Mouse (Mus musculus) limb, embryonic 15.5 days (tissue): Measurements from ENCODE around the gene Glb1l3. TPM values are rescaled to one million over a fixed set of nuclear protein-coding genes. Genes with fewer than 3 reads are reported as not detected.
"Not testable (repeated sequence)": the region's sequence is repeated elsewhere in the genome, so short reads cannot be mapped to it uniquely, and the experiment has no call there.

ENCODE experiments used
- ATAC-seq: fragments of 200-750 bp; cut with Nextera tagmentation; 2 replicates; pipeline ENCODE4 v1.8.0; 2017; ENCODE audit warnings: low read depth, moderate TSS enrichment; ENCODE audit not compliant: insufficient number of reproducible peaks, low FRiP score, low TSS enrichment
- H3K27ac ChIP-seq: fragments of 300-500 bp; sonication (generic); 2 replicates; pipeline ENCODE4 v1.5.1; 2015; ENCODE audit warnings: moderate library complexity, mild to moderate bottlenecking, inconsistent platforms
- H3K27me3 ChIP-seq: fragments of 300-500 bp; sonication (generic); 2 replicates; pipeline ENCODE4 v1.6.1; 2015; ENCODE audit warnings: inconsistent platforms
- H3K36me3 ChIP-seq: fragments of 300-500 bp; sonication (generic); 2 replicates; pipeline ENCODE4 v1.6.1; 2015; ENCODE audit warnings: inconsistent platforms
- H3K4me1 ChIP-seq: fragments of 300-500 bp; sonication (generic); 2 replicates; pipeline ENCODE4 v1.6.1; 2015; ENCODE audit warnings: inconsistent platforms
- H3K4me2 ChIP-seq: fragments of 300-500 bp; sonication (generic); 2 replicates; pipeline ENCODE4 v1.6.1; 2015; ENCODE audit warnings: mild to moderate bottlenecking, inconsistent platforms
- H3K4me3 ChIP-seq: fragments of 300-500 bp; sonication (generic); 2 replicates; pipeline ENCODE4 v1.5.1; 2015; ENCODE audit warnings: mild to moderate bottlenecking, inconsistent platforms
- H3K9ac ChIP-seq: fragments of 300-500 bp; sonication (generic); 2 replicates; pipeline ENCODE4 v1.6.1; 2015; ENCODE audit warnings: inconsistent platforms
- H3K9me3 ChIP-seq: fragments of 300-500 bp; sonication (generic); 2 replicates; pipeline ENCODE4 v1.6.1; 2016; ENCODE audit warnings: inconsistent platforms
- WGBS: fragments of 180-500 bp; shearing (Covaris S2); methylation state at CpG from one replicate; pipeline ENCODE4 v1.1.7; 2015; 5-methylcytosine and 5-hydroxymethylcytosine counted together
- polyA plus RNA-seq: library from polyadenylated mRNA; unstranded; fragments of >200 nt; fragmentation: Nextera tagmentation; extraction: Ambion mirVana; gene quantifications from 2 replicates; pipeline ENCODE4 v1.2.1, GENCODE M21; 2015

Glb1l3 gene
- not detected in 2 replicates for polyA plus RNA-seq

GRCm38 (mm10) chr9:26860751-26861150 is at the start of gene Glb1l3:
Gene Glb1l3 (minus strand): TSS chr9:26860890.
- Histone ChIP-seq H3K36me3 (no peaks in the 10 kb centered on the region), H3K4me3 (no peak within 1 kb of the TSS), H3K27me3 (no peaks in the 10 kb centered on the region), H3K27ac (no peak within 1 kb of the TSS), H3K4me2 (no peak within 1 kb of the TSS), H3K4me1 (no peaks in the 10 kb centered on the region), H3K9me3 (no peaks in the 10 kb centered on the region), H3K9ac (no peak within 1 kb of the TSS)
- WGBS: 77% methylated on average over 5 of the region's 5 CpGs
- no peak for ATAC-seq

- 77% methylated on average over 7 of the region's 7 CpGs for WGBS
- not testable (repeated sequence) for ATAC-seq, H3K27ac ChIP-seq, H3K4me2 ChIP-seq, H3K27me3 ChIP-seq, H3K9ac ChIP-seq, H3K9me3 ChIP-seq, H3K36me3 ChIP-seq, H3K4me1 ChIP-seq, H3K4me3 ChIP-seq
These were observed 9.2 kb upstream of the Glb1l3 start for GRCm38 (mm10) chr9:26869856-26870255.

GRCm38 (mm10) chr9:26831089-26831488 is 29.6 kb downstream of the Glb1l3 start:
- Histone ChIP-seq H3K4me2 (no peak overlapping the region), H3K27ac (no peak overlapping the region), H3K27me3 (no peaks in the 10 kb centered on the region), H3K36me3 (no peaks in the 10 kb centered on the region), H3K9ac (no peak overlapping the region), H3K4me1 (no peaks in the 10 kb centered on the region), H3K4me3 (no peak overlapping the region), H3K9me3 (no peaks in the 10 kb centered on the region)
- no peak for ATAC-seq
- WGBS: 80% methylated on average over 3 of the region's 3 CpGs

GRCm38 (mm10) chr9:26819942-26820341 is 40.7 kb downstream of the Glb1l3 start:
- no peaks in the 10 kb centered on the region for H3K4me1 ChIP-seq
- no peak for ATAC-seq
- H3K36me3 ChIP-seq: no peaks in the 10 kb centered on the region
- 71% methylated on average over 1 of the region's 1 CpGs for WGBS
- no peak overlapping the region for H3K27ac ChIP-seq
- H3K4me2 ChIP-seq: no peak overlapping the region
- no peaks in the 10 kb centered on the region for H3K9me3 ChIP-seq
- no peak overlapping the region for H3K4me3 ChIP-seq
- no peaks in the 10 kb centered on the region for H3K27me3 ChIP-seq
- no peak overlapping the region for H3K9ac ChIP-seq

- no peak overlapping the region for H3K4me3 ChIP-seq
- 80% methylated on average over 2 of the region's 2 CpGs for WGBS
- H3K9me3 ChIP-seq: no peaks in the 10 kb centered on the region
- no peak overlapping the region for H3K27ac ChIP-seq
- no peak overlapping the region for H3K4me2 ChIP-seq
- H3K9ac ChIP-seq: no peak overlapping the region
- ATAC-seq: no peak
- no peaks in the 10 kb centered on the region for H3K27me3 ChIP-seq
- H3K4me1 ChIP-seq: peaks cover 11% of the 10 kb centered on the region
- H3K36me3 ChIP-seq: no peaks in the 10 kb centered on the region
These were observed 52.0 kb downstream of the Glb1l3 start for GRCm38 (mm10) chr9:26808735-26809134.

GRCm38 (mm10) chr9:26805935-26806666 is 54.6 kb downstream of the Glb1l3 start, which contains the start of gene Glb1l2:
Gene Glb1l2 (minus strand): TSS chr9:26806468.
- Histone ChIP-seq H3K9me3 (no peaks in the 10 kb centered on the region), H3K36me3 (no peaks in the 10 kb centered on the region), H3K4me3 (peak within 1 kb of the TSS; percentile 49), H3K9ac (peak within 1 kb of the TSS; percentile 42), H3K27ac (0 out of 2 replicates have a peak within 1 kb of the TSS, but pooled peaks have one; percentile 11), H3K27me3 (no peaks in the 10 kb centered on the region), H3K4me2 (peak within 1 kb of the TSS; percentile 89), H3K4me1 (peaks cover 11% of the 10 kb centered on the region)
- ATAC-seq: peak; percentile 100
- under 1% methylated on average over 33 of the region's 33 CpGs for WGBS

GRCm38 (mm10) chr9:26804321-26804720 is 56.4 kb downstream of the Glb1l3 start:
- Histone ChIP-seq H3K4me2 (no peak overlapping the region), H3K36me3 (no peaks in the 10 kb centered on the region), H3K4me1 (peaks cover 11% of the 10 kb centered on the region), H3K9me3 (no peaks in the 10 kb centered on the region), H3K9ac (no peak overlapping the region), H3K27me3 (no peaks in the 10 kb centered on the region), H3K27ac (no peak overlapping the region), H3K4me3 (no peak overlapping the region)
- no peak for ATAC-seq

GRCm38 (mm10) chr9:26800357-26800756 is 60.3 kb downstream of the Glb1l3 start:
- no peak overlapping the region for H3K4me2 ChIP-seq
- H3K27ac ChIP-seq: no peak overlapping the region
- 88% methylated on average over 2 of the region's 2 CpGs for WGBS
- no peaks in the 10 kb centered on the region for H3K4me1 ChIP-seq
- no peak overlapping the region for H3K4me3 ChIP-seq
- H3K27me3 ChIP-seq: no peaks in the 10 kb centered on the region
- no peaks in the 10 kb centered on the region for H3K9me3 ChIP-seq
- no peak overlapping the region for H3K9ac ChIP-seq
- no peak for ATAC-seq
- no peaks in the 10 kb centered on the region for H3K36me3 ChIP-seq

- no peak overlapping the region for H3K27ac ChIP-seq
- no peak overlapping the region for H3K4me2 ChIP-seq
- H3K9ac ChIP-seq: no peak overlapping the region
- H3K4me3 ChIP-seq: no peak overlapping the region
- no peak for ATAC-seq
- H3K27me3 ChIP-seq: no peaks in the 10 kb centered on the region
- H3K4me1 ChIP-seq: no peaks in the 10 kb centered on the region
- H3K36me3 ChIP-seq: no peaks in the 10 kb centered on the region
- no peaks in the 10 kb centered on the region for H3K9me3 ChIP-seq
- WGBS: 80% methylated on average over 1 of the region's 1 CpGs
These were observed 62.0 kb downstream of the Glb1l3 start for GRCm38 (mm10) chr9:26798731-26799130.

- no peak overlapping the region for H3K4me3 ChIP-seq
- H3K9ac ChIP-seq: no peak overlapping the region
- H3K4me2 ChIP-seq: no peak overlapping the region
- no peak for ATAC-seq
- no peaks in the 10 kb centered on the region for H3K27me3 ChIP-seq
- H3K9me3 ChIP-seq: no peaks in the 10 kb centered on the region
- no peak overlapping the region for H3K27ac ChIP-seq
- H3K4me1 ChIP-seq: no peaks in the 10 kb centered on the region
- no peaks in the 10 kb centered on the region for H3K36me3 ChIP-seq
- WGBS: 74% methylated on average over 3 of the region's 3 CpGs
These were observed 62.5 kb downstream of the Glb1l3 start for GRCm38 (mm10) chr9:26798205-26798604.

- H3K9me3 ChIP-seq: no peaks in the 10 kb centered on the region
- no peak for ATAC-seq
- no peaks in the 10 kb centered on the region for H3K4me1 ChIP-seq
- H3K4me2 ChIP-seq: no peak overlapping the region
- H3K27me3 ChIP-seq: no peaks in the 10 kb centered on the region
- H3K36me3 ChIP-seq: no peaks in the 10 kb centered on the region
- H3K9ac ChIP-seq: no peak overlapping the region
- H3K27ac ChIP-seq: no peak overlapping the region
- WGBS: 80% methylated on average over 3 of the region's 3 CpGs
- H3K4me3 ChIP-seq: no peak overlapping the region
These were observed 67.9 kb downstream of the Glb1l3 start for GRCm38 (mm10) chr9:26792829-26793228.

- Histone ChIP-seq H3K9ac (no peak overlapping the region), H3K36me3 (no peaks in the 10 kb centered on the region), H3K27me3 (no peaks in the 10 kb centered on the region), H3K9me3 (no peaks in the 10 kb centered on the region), H3K4me2 (no peak overlapping the region), H3K27ac (no peak overlapping the region), H3K4me1 (no peaks in the 10 kb centered on the region), H3K4me3 (no peak overlapping the region)
- 59% methylated on average over 7 of the region's 7 CpGs for WGBS
- no peak for ATAC-seq
These were observed 77.2 kb downstream of the Glb1l3 start for GRCm38 (mm10) chr9:26783414-26783975.
